Mouse (Mus musculus): ENCODE measurements at regions not wholly inside any gene's neighbourhood (a gene's known extent, or its start where the extent isn't known, plus 50 kb on each side); places are given as distances from the start of the nearest gene placed in this dataset.

DNA sequence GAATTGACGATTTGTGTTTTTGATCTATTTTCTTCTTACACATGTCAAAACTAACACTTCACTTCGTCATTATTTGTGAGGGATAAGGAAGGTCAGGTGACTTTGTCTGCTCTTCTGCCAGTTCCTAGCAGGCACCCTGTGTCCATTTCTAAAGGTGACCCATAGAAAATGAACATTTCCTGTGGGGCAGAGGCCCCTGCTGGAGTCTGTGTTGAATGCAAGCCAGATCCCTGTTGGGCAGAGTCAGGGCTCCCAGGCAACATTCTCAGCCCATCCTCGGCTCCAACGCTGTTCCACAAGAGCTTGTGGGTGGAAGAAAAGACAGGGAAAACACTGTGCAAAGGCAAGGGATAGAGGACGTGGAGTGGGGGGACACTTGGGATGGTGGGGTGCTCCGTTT is 321.2 kb upstream of the Gm5148 start:
- TF ChIP-seq POLR2A (IDR thresholded peaks at IDR 0.05; ENCODE audit: borderline replicate concordance, extremely low read depth, insufficient read depth, insufficient read length): no peak
- H3K27ac ChIP-seq (replicated peaks; ENCODE audit: low read depth, low read length): no peak overlapping the region
- no peaks in the 10 kb centered on the region for H3K9me3 ChIP-seq (ENCODE audit: control insufficient read depth, low read length)
- H3K4me3 ChIP-seq (replicated peaks; ENCODE audit: low read length): no peak overlapping the region
- 61% methylated on average over 6 of the region's 6 CpGs for WGBS
- no peak for DNase-seq (ENCODE audit: low spot score)
- H3K27me3 ChIP-seq (ENCODE audit: control insufficient read depth, insufficient read depth, low read length): no peaks in the 10 kb centered on the region
- no peak overlapping the region for H3K4me2 ChIP-seq (replicated peaks; ENCODE audit: low read depth, low read length, severe bottlenecking)
- H3K4me1 ChIP-seq (ENCODE audit: control insufficient read depth, insufficient read depth, low read length): 0 out of 2 replicates have a peak, but pooled peaks cover 2% of the 10 kb centered on the region
- no peaks in the 10 kb centered on the region for H3K36me3 ChIP-seq (ENCODE audit: control insufficient read depth, insufficient read depth, low read length)
- H3K9ac ChIP-seq (ENCODE audit: low read depth, low read length, severe bottlenecking): no peak overlapping the region
- ATAC-seq (ENCODE audit: low FRiP score, low read depth): no peak

DNA sequence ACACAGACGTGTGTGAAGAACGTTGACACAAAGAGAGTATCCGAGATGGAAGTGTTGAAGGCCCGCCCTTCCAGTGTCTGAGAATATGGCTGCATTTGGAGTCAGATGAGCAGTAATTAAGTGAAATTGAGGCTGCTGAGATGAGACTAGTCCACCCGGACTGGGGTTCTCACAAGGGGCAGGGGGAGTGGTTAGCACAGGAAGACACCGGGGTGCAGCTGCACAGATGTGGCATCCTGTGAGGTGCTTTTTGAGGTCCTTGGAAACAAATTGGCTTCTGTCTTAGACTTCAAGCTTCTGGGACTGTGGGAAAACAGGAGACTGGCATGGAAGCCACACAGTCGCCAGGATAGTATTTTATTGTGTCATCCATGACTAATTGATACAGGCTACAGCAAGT is 320.0 kb upstream of the Gm5148 start:
- 0 out of 2 replicates have a peak, but pooled peaks cover 2% of the 10 kb centered on the region for H3K4me1 ChIP-seq (ENCODE audit: control insufficient read depth, insufficient read depth, low read length)
- DNase-seq (ENCODE audit: low spot score) (no peak), ATAC-seq (ENCODE audit: low FRiP score, low read depth) (no peak)
- no peak overlapping the region for H3K4me3 ChIP-seq (replicated peaks; ENCODE audit: low read length)
- no peak overlapping the region for H3K27ac ChIP-seq (replicated peaks; ENCODE audit: low read depth, low read length)
- H3K36me3 ChIP-seq (ENCODE audit: control insufficient read depth, insufficient read depth, low read length): no peaks in the 10 kb centered on the region
- H3K4me2 ChIP-seq (replicated peaks; ENCODE audit: low read depth, low read length, severe bottlenecking): no peak overlapping the region
- H3K9ac ChIP-seq (ENCODE audit: low read depth, low read length, severe bottlenecking): no peak overlapping the region
- TF ChIP-seq POLR2A (IDR thresholded peaks at IDR 0.05; ENCODE audit: borderline replicate concordance, extremely low read depth, insufficient read depth, insufficient read length): no peak
- H3K27me3 ChIP-seq (ENCODE audit: control insufficient read depth, insufficient read depth, low read length): no peaks in the 10 kb centered on the region
- whole genome bisulfite sequencing: 68% methylated on average over 7 of the region's 7 CpGs
- H3K9me3 ChIP-seq (ENCODE audit: control insufficient read depth, low read length): no peaks in the 10 kb centered on the region

DNA sequence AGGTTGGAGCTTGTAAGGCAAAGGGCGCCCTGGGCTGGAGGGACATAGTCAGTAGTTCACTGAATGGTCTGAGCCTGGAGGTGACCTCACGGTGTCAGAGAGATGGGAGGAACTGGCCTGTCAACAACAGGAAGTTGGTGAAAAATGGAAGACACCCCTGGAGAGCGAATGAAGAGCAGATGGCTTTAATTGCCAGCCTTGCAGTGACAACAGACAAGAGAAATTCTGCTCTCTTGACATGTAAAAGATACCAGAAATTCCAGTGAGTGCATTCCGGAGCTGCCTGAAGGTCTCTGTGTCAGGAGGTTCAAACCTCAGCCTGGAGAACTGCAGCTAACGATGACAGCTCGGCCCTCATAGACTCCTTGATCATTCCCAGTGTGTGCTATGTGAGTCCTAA is 318.3 kb upstream of the Gm5148 start:
- no peak for DNase-seq (ENCODE audit: low spot score)
- WGBS: 29% methylated on average over 6 of the region's 6 CpGs
- H3K27me3 ChIP-seq (ENCODE audit: control insufficient read depth, insufficient read depth, low read length): no peaks in the 10 kb centered on the region
- H3K4me2 ChIP-seq (replicated peaks; ENCODE audit: low read depth, low read length, severe bottlenecking): no peak overlapping the region
- no peak overlapping the region for H3K27ac ChIP-seq (replicated peaks; ENCODE audit: low read depth, low read length)
- H3K36me3 ChIP-seq (ENCODE audit: control insufficient read depth, insufficient read depth, low read length): no peaks in the 10 kb centered on the region
- no peaks in the 10 kb centered on the region for H3K4me1 ChIP-seq (ENCODE audit: control insufficient read depth, insufficient read depth, low read length)
- no peak overlapping the region for H3K4me3 ChIP-seq (replicated peaks; ENCODE audit: low read length)
- ATAC-seq (ENCODE audit: low FRiP score, low read depth): no peak
- H3K9me3 ChIP-seq (ENCODE audit: control insufficient read depth, low read length): no peaks in the 10 kb centered on the region
- H3K9ac ChIP-seq (ENCODE audit: low read depth, low read length, severe bottlenecking): no peak overlapping the region
- TF ChIP-seq POLR2A (IDR thresholded peaks at IDR 0.05; ENCODE audit: borderline replicate concordance, extremely low read depth, insufficient read depth, insufficient read length): no peak

DNA sequence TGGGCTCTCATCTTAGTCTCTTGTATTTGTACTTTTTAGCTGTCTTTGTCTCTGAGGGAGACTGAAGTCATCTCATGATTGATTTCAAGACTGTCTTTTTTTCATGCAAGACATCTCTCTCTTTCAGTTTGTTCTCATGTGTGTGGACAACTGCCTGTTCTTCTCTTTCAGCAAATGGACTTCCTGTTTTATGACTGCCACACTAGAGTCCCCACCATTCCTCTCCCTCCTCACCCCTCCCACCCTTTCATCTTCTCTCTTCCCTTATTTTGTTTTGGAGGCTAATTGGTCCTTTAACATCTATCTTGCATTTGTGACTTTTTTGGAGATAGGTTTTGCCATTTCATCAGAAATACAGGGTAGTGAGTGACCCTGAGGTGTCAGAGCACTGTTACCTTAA is 311.8 kb upstream of the Gm5148 start:
- no peaks in the 10 kb centered on the region for H3K9me3 ChIP-seq (ENCODE audit: control insufficient read depth, low read length)
- H3K4me2 ChIP-seq (replicated peaks; ENCODE audit: low read depth, low read length, severe bottlenecking): no peak overlapping the region
- H3K36me3 ChIP-seq (ENCODE audit: control insufficient read depth, insufficient read depth, low read length): no peaks in the 10 kb centered on the region
- H3K4me1 ChIP-seq (ENCODE audit: control insufficient read depth, insufficient read depth, low read length): no peaks in the 10 kb centered on the region
- TF ChIP-seq POLR2A (IDR thresholded peaks at IDR 0.05; ENCODE audit: borderline replicate concordance, extremely low read depth, insufficient read depth, insufficient read length): no peak
- no peaks in the 10 kb centered on the region for H3K27me3 ChIP-seq (ENCODE audit: control insufficient read depth, insufficient read depth, low read length)
- H3K27ac ChIP-seq (replicated peaks; ENCODE audit: low read depth, low read length): no peak overlapping the region
- H3K9ac ChIP-seq (ENCODE audit: low read depth, low read length, severe bottlenecking): no peak overlapping the region
- DNase-seq (ENCODE audit: low spot score) (no peak), ATAC-seq (ENCODE audit: low FRiP score, low read depth) (no peak)
- no peak overlapping the region for H3K4me3 ChIP-seq (replicated peaks; ENCODE audit: low read length)

DNA sequence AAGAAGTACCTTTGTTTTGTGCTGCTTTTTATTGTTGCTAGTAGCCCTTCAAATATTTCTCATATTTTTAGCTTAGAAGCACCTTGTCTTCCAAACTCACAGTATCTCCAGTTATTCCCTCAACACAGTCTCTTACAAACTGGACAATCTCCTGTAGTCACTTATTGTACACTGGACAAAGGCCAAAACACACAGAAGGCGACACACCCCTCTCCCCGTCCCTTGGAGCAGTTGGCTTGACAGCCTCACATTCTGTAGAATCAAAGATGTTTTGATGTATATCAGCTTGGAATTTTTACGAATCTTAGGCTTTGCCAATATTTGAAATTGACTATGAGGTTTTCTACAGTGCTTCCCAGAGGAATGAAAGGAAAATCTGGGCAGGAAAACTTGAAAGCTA is 309.8 kb upstream of the Gm5148 start:
- Histone ChIP-seq H3K27ac (replicated peaks; ENCODE audit: low read depth, low read length) (no peak overlapping the region), H3K4me1 (ENCODE audit: control insufficient read depth, insufficient read depth, low read length) (no peaks in the 10 kb centered on the region), H3K4me2 (replicated peaks; ENCODE audit: low read depth, low read length, severe bottlenecking) (no peak overlapping the region), H3K36me3 (ENCODE audit: control insufficient read depth, insufficient read depth, low read length) (no peaks in the 10 kb centered on the region), H3K4me3 (replicated peaks; ENCODE audit: low read length) (no peak overlapping the region), H3K9ac (ENCODE audit: low read depth, low read length, severe bottlenecking) (no peak overlapping the region), H3K27me3 (ENCODE audit: control insufficient read depth, insufficient read depth, low read length) (no peaks in the 10 kb centered on the region), H3K9me3 (ENCODE audit: control insufficient read depth, low read length) (no peaks in the 10 kb centered on the region)
- WGBS: 50% methylated on average over 3 of the region's 3 CpGs
- ATAC-seq (ENCODE audit: low FRiP score, low read depth): no peak
- TF ChIP-seq POLR2A (IDR thresholded peaks at IDR 0.05; ENCODE audit: borderline replicate concordance, extremely low read depth, insufficient read depth, insufficient read length): no peak
- peak; percentile 40 for DNase-seq (ENCODE audit: low spot score)

DNA sequence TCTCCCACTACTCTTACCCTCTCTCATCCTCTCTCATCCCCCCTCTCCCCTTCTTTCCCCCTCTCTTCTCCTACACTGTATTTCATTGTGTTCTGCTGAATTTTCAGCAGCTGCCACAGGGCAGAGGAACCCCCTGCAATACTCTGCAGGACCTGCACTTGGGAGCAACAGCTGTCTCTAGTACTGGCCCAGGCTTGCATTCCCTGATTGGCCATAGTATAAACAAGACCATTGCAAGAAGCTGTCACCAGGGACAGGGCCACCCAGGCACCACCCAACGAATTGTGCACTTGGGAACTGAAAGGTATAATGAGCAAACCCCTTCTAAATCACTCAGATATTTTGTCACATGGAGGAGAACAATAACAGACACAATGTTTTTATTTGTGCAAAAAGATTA is 290.5 kb upstream of the Gm5148 start:
- no peaks in the 10 kb centered on the region for H3K9me3 ChIP-seq (ENCODE audit: control insufficient read depth, low read length)
- WGBS: 43% methylated on average over 1 of the region's 1 CpGs
- no peak overlapping the region for H3K4me2 ChIP-seq (replicated peaks; ENCODE audit: low read depth, low read length, severe bottlenecking)
- H3K4me3 ChIP-seq (replicated peaks; ENCODE audit: low read length): no peak overlapping the region
- no peak overlapping the region; the same call in 1 of the 2 replicates for H3K27ac ChIP-seq (replicated peaks; ENCODE audit: low read depth, low read length)
- H3K9ac ChIP-seq (ENCODE audit: low read depth, low read length, severe bottlenecking): no peak overlapping the region
- DNase-seq (ENCODE audit: low spot score): no peak
- H3K4me1 ChIP-seq (ENCODE audit: control insufficient read depth, insufficient read depth, low read length): peaks cover under 1% of the 10 kb centered on the region; the same call in 1 of the 2 replicates
- TF ChIP-seq POLR2A (IDR thresholded peaks at IDR 0.05; ENCODE audit: borderline replicate concordance, extremely low read depth, insufficient read depth, insufficient read length): no peak
- ATAC-seq (ENCODE audit: low FRiP score, low read depth): peak; percentile 77
- H3K36me3 ChIP-seq (ENCODE audit: control insufficient read depth, insufficient read depth, low read length): no peaks in the 10 kb centered on the region
- H3K27me3 ChIP-seq (ENCODE audit: control insufficient read depth, insufficient read depth, low read length): no peaks in the 10 kb centered on the region
